Mouse (Mus musculus) hindbrain, embryonic 15.5 days (tissue): ENCODE data around the gene Paqr7. TPM values are rescaled to one million over a fixed set of nuclear protein-coding genes. Genes with fewer than 3 reads are reported as not detected.
A peak's percentile ranks its signal among the peaks of the same experiment; 100 is the strongest.

Experiments
- ATAC-seq: fragments of 200-750 bp; cut with Nextera tagmentation; 2 replicates; pipeline ENCODE4 v1.8.0; 2017; ENCODE audit warnings: low read depth, moderate number of reproducible peaks, moderate TSS enrichment; ENCODE audit not compliant: low FRiP score
- H3K27ac ChIP-seq: fragments of 300-500 bp; sonication (generic); replicated peaks from 2 replicates; pipeline ENCODE4 v1.5.1; 2015; ENCODE audit warnings: mild to moderate bottlenecking, inconsistent platforms
- H3K27me3 ChIP-seq: fragments of 300-500 bp; sonication (generic); 2 replicates; pipeline ENCODE4 v1.6.1; 2015; ENCODE audit warnings: control low read depth, inconsistent platforms
- H3K36me3 ChIP-seq: fragments of 300-500 bp; sonication (generic); 2 replicates; pipeline ENCODE4 v1.6.1; 2015; ENCODE audit warnings: control low read depth, inconsistent platforms
- H3K4me1 ChIP-seq: fragments of 300-500 bp; sonication (generic); replicated peaks from 2 replicates; pipeline ENCODE4 v1.6.1; 2015; ENCODE audit warnings: control low read depth, inconsistent platforms
- H3K4me2 ChIP-seq: fragments of 300-500 bp; sonication (generic); 2 replicates; pipeline ENCODE4 v1.6.1; 2015; ENCODE audit warnings: moderate library complexity, mild to moderate bottlenecking, inconsistent platforms
- H3K4me3 ChIP-seq: fragments of 300-500 bp; sonication (generic); 2 replicates; pipeline ENCODE4 v1.5.1; 2015; ENCODE audit warnings: mild to moderate bottlenecking, inconsistent platforms
- H3K9ac ChIP-seq: fragments of 300-500 bp; sonication (generic); 2 replicates; pipeline ENCODE4 v1.6.1; 2015; ENCODE audit warnings: inconsistent platforms
- H3K9me3 ChIP-seq: fragments of 300-500 bp; sonication (generic); 2 replicates; pipeline ENCODE4 v1.6.1; 2016; ENCODE audit warnings: control low read depth, inconsistent platforms
- WGBS: fragments of 180-500 bp; shearing (Covaris S2); methylation state at CpG from one replicate; pipeline ENCODE4 v1.1.7; 2015; 5-methylcytosine and 5-hydroxymethylcytosine counted together
- polyA plus RNA-seq: library from polyadenylated mRNA; unstranded; fragments of >200 nt; fragmentation: Nextera tagmentation; extraction: Ambion mirVana; gene quantifications from 2 replicates; pipeline ENCODE4 v1.2.1, GENCODE M21; 2015

The Paqr7 gene
- polyA plus RNA-seq, 1 experiment from 2014 or later, result 35.2 TPM

DNA sequence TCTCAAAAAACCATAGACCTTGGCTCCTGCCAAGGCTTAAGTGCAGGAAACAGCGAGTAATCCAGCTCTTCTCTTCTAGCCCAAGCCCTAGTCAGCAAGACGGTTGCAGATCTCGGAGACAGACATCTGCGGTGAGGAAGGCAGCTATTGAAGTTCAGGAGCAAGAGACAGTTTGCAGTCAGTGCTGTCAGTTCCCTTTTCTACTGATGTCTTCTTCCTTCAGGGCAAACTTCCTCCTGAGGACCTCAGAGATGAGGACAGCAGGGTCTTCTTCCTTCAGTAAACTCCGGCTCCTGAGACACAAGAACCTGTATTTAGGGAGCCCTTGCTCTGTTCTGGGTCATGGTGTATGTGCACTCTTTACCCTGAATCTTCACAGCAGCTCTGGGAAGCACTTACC, 29.7 kb downstream of the Paqr7 start:
- H3K27me3 ChIP-seq, result no peaks in the 10 kb centered on the region
- WGBS, result 77% methylated on average over 5 of the region's 5 CpGs
- no peaks in the 10 kb centered on the region for H3K9me3 ChIP-seq
- H3K36me3 ChIP-seq, result peaks cover 60% of the 10 kb centered on the region
- H3K4me3 ChIP-seq, result no peak overlapping the region
- no peak overlapping the region for H3K27ac ChIP-seq
- no peak overlapping the region for H3K4me2 ChIP-seq
- ATAC-seq, result no peak
- no peaks in the 10 kb centered on the region for H3K4me1 ChIP-seq
- H3K9ac ChIP-seq, result no peak overlapping the region

DNA sequence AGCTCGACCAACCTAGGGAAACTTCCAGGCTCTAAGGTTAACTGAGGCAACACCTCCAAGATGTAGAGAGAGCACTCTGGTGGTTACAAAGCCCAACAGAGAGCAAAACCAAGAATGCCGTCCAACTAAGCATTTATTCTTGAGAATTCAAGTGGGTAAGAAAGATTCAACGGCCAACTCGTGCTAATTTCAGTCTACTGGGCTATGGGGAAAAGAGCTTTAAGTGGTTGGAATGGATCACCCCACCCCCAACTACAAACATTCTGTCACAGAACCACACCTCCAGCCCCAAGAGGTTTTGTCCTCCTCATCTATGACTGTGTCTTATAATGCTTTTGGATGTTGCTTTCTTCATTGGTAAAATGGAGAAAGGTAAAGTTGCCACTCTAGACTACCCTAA, 36.4 kb downstream of the Paqr7 start:
- Histone ChIP-seq H3K27me3 (no peaks in the 10 kb centered on the region), H3K4me1 (peaks cover 25% of the 10 kb centered on the region), H3K36me3 (peaks cover 35% of the 10 kb centered on the region), H3K9ac (no peak overlapping the region), H3K4me3 (no peak overlapping the region), H3K4me2 (no peak overlapping the region), H3K9me3 (no peaks in the 10 kb centered on the region), H3K27ac (no peak overlapping the region)
- 89% methylated on average over 4 of the region's 4 CpGs for WGBS
- no peak for ATAC-seq

DNA sequence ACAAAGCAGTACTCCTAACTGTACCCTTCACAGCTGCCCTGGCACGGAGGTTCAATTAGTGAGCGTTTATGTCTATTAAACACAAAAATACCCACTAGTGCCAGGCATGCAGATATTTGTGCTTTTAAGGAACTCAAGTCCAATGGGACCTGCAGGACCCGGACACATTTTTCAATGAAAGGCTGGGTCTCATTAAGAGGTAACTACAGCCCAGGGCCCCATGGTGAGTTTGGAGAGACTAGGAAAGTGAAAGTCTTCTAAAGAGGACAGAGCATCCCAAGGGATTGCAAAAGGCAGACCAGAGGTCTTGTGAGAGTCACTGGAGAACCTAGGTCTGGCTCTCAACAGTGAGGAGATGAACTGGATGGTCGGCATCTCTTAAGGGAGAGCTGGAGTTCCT, 36.9 kb downstream of the Paqr7 start:
- no peak overlapping the region for H3K4me3 ChIP-seq
- H3K4me2 ChIP-seq, result peak overlapping the region; percentile 93

DNA sequence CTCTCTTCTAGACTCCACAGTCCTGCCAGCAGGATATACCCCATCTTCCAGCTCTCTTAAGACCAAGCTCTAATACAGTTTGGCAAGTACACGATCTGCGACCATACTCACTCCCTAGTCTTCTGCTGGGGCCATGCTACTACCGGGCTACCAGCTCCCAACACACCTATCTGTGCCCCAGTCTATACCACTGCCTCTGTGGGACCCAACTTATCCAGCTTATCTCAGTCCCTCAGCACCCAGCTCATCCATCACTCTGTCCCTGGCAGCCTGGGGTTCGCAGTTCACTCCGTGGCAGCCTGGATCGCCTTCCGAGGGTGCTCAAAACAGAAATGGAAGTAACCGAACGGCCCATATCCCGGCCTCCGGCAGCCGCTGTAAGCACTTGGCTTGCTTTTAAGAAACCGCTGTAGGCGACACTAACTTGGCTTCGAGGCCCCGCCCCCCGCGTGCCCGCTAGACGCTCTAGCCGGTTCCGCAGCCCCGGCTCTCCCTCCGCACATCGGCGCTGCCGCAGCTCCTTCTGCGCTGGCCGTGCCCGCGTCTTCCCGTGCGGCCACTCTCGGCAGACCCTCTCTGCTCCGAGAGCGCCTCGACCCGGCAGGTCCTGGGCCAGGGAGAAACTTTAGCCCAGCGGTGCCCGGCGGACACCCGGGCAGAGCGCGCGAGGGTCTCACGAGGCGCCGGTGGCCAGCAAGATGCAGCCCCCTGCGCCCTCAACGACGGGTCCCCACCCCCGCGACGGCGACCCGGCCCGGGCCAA, 37.8 kb downstream of the Paqr7 start:
- H3K27me3 ChIP-seq, result no peaks in the 10 kb centered on the region
- peak overlapping the region; percentile 77 for H3K27ac ChIP-seq
- peaks cover 28% of the 10 kb centered on the region for H3K36me3 ChIP-seq
- peak overlapping the region; percentile 93 for H3K4me2 ChIP-seq
- peaks cover 32% of the 10 kb centered on the region for H3K4me1 ChIP-seq
- peak; percentile 1; the same call in 1 of the 2 replicates for ATAC-seq
- peak overlapping the region; percentile 65 for H3K9ac ChIP-seq
- 1% methylated on average over 57 of the region's 57 CpGs for WGBS
- H3K9me3 ChIP-seq, result no peaks in the 10 kb centered on the region
- H3K4me3 ChIP-seq, result peak overlapping the region; percentile 77

More for the DNA sequence above, 36.9 kb downstream of the Paqr7 start:
- 85% methylated on average over 4 of the region's 4 CpGs for WGBS
- Histone ChIP-seq H3K27ac (no peak overlapping the region), H3K27me3 (no peaks in the 10 kb centered on the region), H3K9me3 (no peaks in the 10 kb centered on the region), H3K9ac (peak overlapping the region; percentile 65; the same call in 1 of the 2 replicates), H3K4me1 (peaks cover 25% of the 10 kb centered on the region), H3K36me3 (peaks cover 30% of the 10 kb centered on the region)
- ATAC-seq, result no peak

DNA sequence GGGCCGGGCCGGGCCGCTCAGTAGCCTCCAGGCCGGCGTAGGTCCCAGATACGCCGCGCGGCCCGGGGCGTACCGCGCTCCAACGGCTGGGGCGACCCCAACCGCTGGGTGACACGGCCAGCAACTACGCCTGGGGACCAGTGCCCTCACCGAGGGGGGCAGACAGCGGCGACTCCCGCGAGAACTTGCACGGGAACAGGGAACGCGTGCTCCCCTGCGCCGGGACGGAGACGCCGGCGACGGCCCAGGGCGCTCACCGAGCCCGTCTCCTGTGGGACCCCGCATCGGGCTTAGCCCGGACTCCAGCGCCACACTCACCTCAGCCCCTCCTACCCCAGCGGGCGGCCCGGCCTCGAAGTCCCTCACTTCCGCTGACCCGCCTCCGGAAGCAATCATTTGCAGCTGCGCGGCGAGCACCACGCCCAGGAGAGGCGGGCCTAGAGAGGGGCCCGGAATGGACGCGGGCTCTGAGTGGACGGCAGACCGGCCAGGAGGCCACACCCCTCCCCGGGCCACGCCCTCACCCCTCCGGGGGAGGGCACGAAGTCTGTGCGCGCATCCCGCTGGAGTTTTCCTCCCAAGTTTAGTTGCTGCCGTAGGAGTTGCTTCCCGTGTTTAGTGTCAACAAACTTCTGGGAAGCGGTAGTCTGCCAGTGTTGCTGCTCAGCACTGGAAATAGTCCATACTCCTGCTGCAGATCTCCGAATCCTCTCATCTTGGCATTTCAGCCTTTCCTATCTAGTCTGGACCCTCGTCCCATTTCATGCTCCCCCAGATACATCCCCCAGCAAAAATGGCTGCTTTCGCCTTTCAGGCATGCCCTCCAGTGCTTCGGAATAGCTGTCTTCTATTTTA, 38.7 kb downstream of the Paqr7 start, which contains the start of gene Mtfr1l:
Gene Mtfr1l, minus strand, starts transcription at position 456 of the 855 bp plus-strand sequence.
- H3K36me3 ChIP-seq, result peaks cover 27% of the 10 kb centered on the region
- H3K9ac ChIP-seq, result peak within 1 kb of the TSS; percentile 65
- WGBS, result under 1% methylated on average over 66 of the region's 71 CpGs
- H3K4me1 ChIP-seq, result peaks cover 33% of the 10 kb centered on the region
- peak; percentile 98 for ATAC-seq
- H3K4me2 ChIP-seq, result peak within 1 kb of the TSS; percentile 93
- no peaks in the 10 kb centered on the region for H3K9me3 ChIP-seq
- peak within 1 kb of the TSS; percentile 77 for H3K27ac ChIP-seq
- peak within 1 kb of the TSS; percentile 77 for H3K4me3 ChIP-seq
- H3K27me3 ChIP-seq, result no peaks in the 10 kb centered on the region

DNA sequence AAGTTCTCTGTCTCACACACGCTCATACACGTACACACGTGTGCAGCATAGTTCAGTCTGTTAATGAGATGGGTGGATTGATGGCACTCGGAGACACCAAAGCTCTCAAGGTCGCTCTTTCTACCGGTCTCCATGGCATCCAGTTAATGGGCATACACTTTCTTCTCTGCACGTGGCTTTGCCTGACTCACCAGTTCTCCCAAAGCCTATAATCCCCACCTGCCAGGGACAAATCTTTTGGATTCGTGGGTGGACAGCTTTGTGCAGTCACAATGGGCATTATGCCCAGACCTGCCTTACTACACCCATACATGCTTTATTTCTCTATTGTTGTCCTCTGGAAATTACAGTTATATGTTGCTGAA, 39.3 kb downstream of the Paqr7 start:
- 7% methylated on average over 8 of the region's 8 CpGs for WGBS
- Histone ChIP-seq H3K36me3 (peaks cover 27% of the 10 kb centered on the region), H3K27ac (peak overlapping the region; percentile 66; the same call in 1 of the 2 replicates), H3K9me3 (no peaks in the 10 kb centered on the region), H3K4me2 (peak overlapping the region; percentile 93), H3K9ac (peak overlapping the region; percentile 32), H3K4me3 (peak overlapping the region; percentile 77), H3K4me1 (peaks cover 33% of the 10 kb centered on the region), H3K27me3 (no peaks in the 10 kb centered on the region)
- peak; percentile 23 for ATAC-seq

DNA sequence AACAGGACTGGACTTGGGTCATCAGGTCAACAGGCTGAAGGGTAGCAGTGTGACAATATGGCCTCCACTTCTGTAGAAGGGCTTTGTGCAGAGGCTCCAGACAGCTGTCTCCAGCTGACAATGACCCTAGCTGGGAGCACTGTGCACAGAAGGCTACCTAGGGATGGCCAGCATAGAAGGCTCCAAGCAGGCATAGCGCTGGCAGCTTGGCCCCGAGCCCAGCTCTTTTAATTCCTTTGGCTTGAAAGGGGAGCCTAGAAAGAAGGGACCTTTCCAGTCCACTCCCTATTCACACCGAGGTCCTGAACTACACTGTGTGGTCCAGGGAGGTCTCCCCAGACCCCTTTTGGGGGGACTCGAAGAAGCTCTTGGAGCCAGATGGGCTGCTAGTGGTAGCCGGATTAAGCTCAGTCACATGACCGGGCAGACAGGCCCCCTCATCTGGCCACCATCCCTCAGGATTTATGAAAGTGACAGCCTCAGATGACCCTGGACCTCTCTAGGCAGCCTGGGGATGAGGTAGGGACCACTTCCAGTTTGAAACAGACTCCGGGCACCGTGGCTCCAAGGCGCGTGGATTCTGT, 42.6 kb downstream of the Paqr7 start:
- peaks cover 18% of the 10 kb centered on the region for H3K4me1 ChIP-seq
- no peak overlapping the region for H3K4me2 ChIP-seq
- H3K4me3 ChIP-seq, result no peak overlapping the region
- no peaks in the 10 kb centered on the region for H3K27me3 ChIP-seq
- ATAC-seq, result no peak
- no peaks in the 10 kb centered on the region for H3K9me3 ChIP-seq
- H3K27ac ChIP-seq, result no peak overlapping the region
- WGBS, result 77% methylated on average over 10 of the region's 10 CpGs
- H3K36me3 ChIP-seq, result peaks cover 44% of the 10 kb centered on the region
- no peak overlapping the region for H3K9ac ChIP-seq

DNA sequence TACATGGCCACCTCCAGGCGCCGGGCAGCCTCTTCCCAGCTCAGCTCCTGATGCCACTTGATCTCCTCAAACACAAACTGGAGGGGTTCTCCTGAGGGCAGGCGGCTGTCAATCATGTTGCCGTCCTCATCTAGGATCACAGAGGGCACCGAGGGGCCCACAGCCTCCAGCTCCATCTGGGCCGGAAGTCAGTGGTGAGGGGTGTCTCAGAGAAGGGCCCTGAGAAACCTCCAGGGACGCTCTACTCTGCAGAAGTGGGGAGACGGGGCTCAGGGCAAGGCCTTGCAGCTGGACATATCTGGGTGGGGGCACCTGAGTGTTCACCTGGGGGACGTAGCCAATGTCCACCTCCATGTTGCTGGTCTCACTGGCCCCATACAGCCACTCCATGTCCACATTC, 46.2 kb downstream of the Paqr7 start:
- Histone ChIP-seq H3K36me3 (peaks cover 62% of the 10 kb centered on the region), H3K4me3 (no peak overlapping the region), H3K4me2 (no peak overlapping the region), H3K4me1 (peaks cover 15% of the 10 kb centered on the region), H3K9me3 (no peaks in the 10 kb centered on the region), H3K27me3 (no peaks in the 10 kb centered on the region), H3K9ac (no peak overlapping the region), H3K27ac (no peak overlapping the region)
- no peak for ATAC-seq
- 94% methylated on average over 9 of the region's 9 CpGs for WGBS

DNA sequence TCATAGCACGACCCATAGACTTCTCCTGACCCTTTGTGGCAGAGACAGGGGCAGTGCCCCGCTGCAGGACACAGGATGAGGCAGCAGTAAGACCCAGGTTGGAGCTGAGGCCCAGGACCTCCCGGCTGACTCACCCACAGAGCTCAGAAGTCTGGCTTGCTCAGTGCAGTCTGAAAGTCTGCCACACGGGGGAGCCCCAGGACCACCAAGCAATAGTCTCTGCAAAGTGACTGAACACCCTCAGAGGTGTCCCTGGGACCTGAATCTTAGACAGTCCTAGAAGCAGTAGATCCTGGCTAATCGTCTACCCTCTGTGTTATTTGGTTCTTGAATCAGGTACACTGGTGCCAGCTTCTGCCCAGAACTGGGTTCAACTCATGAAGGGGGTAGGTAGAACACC, 46.8 kb downstream of the Paqr7 start:
- Histone ChIP-seq H3K4me3 (no peak overlapping the region), H3K4me1 (peaks cover 21% of the 10 kb centered on the region), H3K27ac (no peak overlapping the region), H3K36me3 (peaks cover 66% of the 10 kb centered on the region), H3K4me2 (no peak overlapping the region), H3K9me3 (no peaks in the 10 kb centered on the region), H3K27me3 (no peaks in the 10 kb centered on the region), H3K9ac (no peak overlapping the region)
- peak; percentile 71 for ATAC-seq
- WGBS, result 7% methylated on average over 5 of the region's 5 CpGs

DNA sequence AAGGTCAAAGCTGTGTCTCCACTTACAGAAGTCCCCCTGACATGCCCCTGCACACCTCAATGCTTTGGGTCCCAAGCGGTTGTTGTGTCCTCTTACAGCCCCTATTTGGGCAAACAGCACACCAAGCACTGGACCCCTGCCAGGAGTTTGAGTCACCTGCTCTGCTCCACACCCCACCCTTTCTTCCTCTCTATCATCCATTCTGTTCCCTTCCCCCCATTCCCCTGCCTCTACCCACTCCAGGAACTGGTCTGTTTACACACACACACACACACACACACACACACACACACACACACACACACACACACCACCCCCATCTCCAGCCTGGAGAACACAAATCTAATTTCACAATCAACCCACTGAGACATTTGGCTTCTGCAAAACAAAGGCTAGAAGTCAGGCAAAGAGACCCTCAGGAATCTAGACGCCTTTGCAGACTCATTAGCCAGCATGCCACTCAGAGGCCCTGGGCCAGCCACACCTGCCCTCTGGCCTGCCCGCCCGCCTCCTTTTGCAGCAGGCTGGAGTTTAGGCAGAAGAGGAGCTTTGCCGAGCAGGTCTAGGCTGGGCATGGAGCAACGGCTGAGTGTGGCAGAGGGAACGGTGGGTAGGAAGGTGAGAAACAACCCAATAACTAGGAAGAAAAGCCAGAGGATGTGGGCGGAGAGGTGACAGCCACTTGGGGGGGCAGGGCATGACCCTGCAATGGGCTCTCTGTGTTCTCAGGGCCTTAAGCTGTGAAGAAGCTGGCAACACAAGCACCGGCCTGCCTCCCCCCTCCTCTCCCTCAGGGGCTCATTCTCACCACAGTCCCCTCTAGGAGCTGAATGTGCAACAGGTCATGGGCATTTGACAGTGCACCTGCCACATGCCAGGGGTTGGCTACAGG, 50.6 kb downstream of the Paqr7 start:
- Histone ChIP-seq H3K9ac (no peak overlapping the region), H3K4me2 (no peak overlapping the region), H3K9me3 (no peaks in the 10 kb centered on the region), H3K27me3 (no peaks in the 10 kb centered on the region), H3K4me3 (no peak overlapping the region), H3K4me1 (peaks cover 30% of the 10 kb centered on the region), H3K27ac (no peak overlapping the region), H3K36me3 (peaks cover 50% of the 10 kb centered on the region)
- no peak for ATAC-seq
- 75% methylated on average over 9 of the region's 9 CpGs for WGBS

DNA sequence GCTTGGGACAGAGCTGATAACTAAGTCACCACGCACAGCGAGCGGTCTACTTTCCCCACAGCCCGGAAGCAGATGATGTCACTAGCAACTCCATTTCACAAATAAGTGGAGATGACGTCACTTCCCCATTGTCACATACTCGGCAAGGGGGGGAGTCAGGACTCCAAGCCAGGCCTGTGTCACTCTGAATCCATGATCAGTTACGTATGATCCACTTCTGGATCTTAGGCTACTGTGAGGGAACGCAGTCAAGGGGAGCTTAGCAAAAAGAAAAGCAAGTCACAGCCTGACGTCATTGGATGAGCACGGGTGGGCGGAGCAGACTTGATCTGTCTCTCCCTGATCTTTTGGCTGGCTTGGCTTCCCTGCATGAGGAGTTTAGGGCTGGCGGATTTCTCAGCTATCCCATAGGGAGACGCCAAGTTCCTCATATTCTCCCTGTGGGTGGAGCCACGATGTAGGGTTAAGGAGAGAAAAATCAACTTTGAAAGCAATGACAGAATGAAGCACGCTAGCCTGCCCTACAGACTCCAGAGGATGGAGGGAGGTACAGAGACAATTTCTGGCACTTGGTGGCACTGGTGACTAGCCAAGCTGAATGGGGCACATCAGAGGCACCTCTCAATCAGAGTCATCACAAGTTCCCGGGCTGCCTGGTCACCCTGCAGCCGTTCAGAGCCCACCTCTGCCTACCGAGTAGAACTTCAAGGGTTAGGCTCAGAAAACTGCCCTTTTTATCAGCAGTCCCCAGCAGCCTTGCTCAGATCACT, 51.9 kb downstream of the Paqr7 start:
- Histone ChIP-seq H3K36me3 (peaks cover 39% of the 10 kb centered on the region), H3K4me3 (no peak overlapping the region), H3K9me3 (no peaks in the 10 kb centered on the region), H3K9ac (no peak overlapping the region), H3K4me1 (peaks cover 35% of the 10 kb centered on the region), H3K27ac (no peak overlapping the region), H3K27me3 (no peaks in the 10 kb centered on the region), H3K4me2 (no peak overlapping the region)
- no peak for ATAC-seq
- WGBS, result 69% methylated on average over 18 of the region's 18 CpGs
